Mouse (Mus musculus) heart, adult 2 months (tissue): ENCODE data around the gene Odf3. TPM values are rescaled to one million over a fixed set of nuclear protein-coding genes. Genes with fewer than 3 reads are reported as not detected.

Experiments used
- DNase-seq, 2 experiments: peaks; one replicate each; pipeline ENCODE4 v3.0.0; 2021
- H3K27ac ChIP-seq: fragments of 200-600 bp; 2 replicates; pipeline ENCODE4 v1.8.1; 2022
- H3K27me3 ChIP-seq: fragments of 200-500 bp; 2 replicates; pipeline ENCODE4 v1.6.1; 2012; ENCODE audit warnings: mild to moderate bottlenecking, low read length, inconsistent platforms, mixed read lengths; ENCODE audit not compliant: control insufficient read depth, insufficient read depth
- H3K36me3 ChIP-seq: fragments of 200-500 bp; 2 replicates; pipeline ENCODE4 v1.6.1; 2012; ENCODE audit warnings: low read length, inconsistent platforms; ENCODE audit not compliant: control insufficient read depth, insufficient read depth
- H3K4me1 ChIP-seq: fragments of 200-500 bp; 2 replicates; pipeline ENCODE4 v1.6.1; 2011; ENCODE audit warnings: low read length; ENCODE audit not compliant: control insufficient read depth, insufficient read depth
- H3K4me3 ChIP-seq: fragments of 200-600 bp; 2 replicates; pipeline ENCODE4 v1.8.1; 2022
- H3K79me2 ChIP-seq: fragments of 200-500 bp; replicated peaks from 2 replicates; pipeline ENCODE4 v1.6.1; 2012; ENCODE audit warnings: mild to moderate bottlenecking, inconsistent platforms, low read length, moderate library complexity, mixed read lengths; ENCODE audit not compliant: control insufficient read depth, insufficient read depth
- H3K9ac ChIP-seq: fragments of 200-500 bp; 2 replicates; pipeline ENCODE4 v1.6.1; 2012; ENCODE audit warnings: low read depth, mild to moderate bottlenecking, control low read depth, inconsistent platforms, low read length, mixed read lengths
- CTCF ChIP-seq: fragments of 200-600 bp; IDR thresholded peaks from 2 replicates; pipeline ENCODE4 v1.8.1; 2022; ENCODE audit warnings: antibody characterized with exemption, mild to moderate bottlenecking, moderate library complexity
- EP300 ChIP-seq: fragments of 200-500 bp; IDR thresholded peaks from 2 replicates; pipeline ENCODE4 v1.6.1; 2011; ENCODE audit warnings: low read depth, low read length, control low read depth; ENCODE audit not compliant: insufficient read depth
- POLR2A ChIP-seq: fragments of 200-500 bp; IDR thresholded peaks from 2 replicates; pipeline ENCODE4 v1.6.1; 2011; ENCODE audit warnings: mild to moderate bottlenecking, low read depth, low read length, control low read depth; ENCODE audit not compliant: insufficient read depth
- WGBS: fragments of 180-500 bp; shearing (Covaris S2); methylation state at CpG from one replicate; pipeline ENCODE4 v1.1.7; 2018; 5-methylcytosine and 5-hydroxymethylcytosine counted together
- intact Hi-C: fragments of 180-260 bp; cut with DNase I; formaldehyde crosslinking; loops from one replicate; pipeline ENCODE4 v1.15.1; 2025
- polyA plus RNA-seq: library from polyadenylated mRNA; depleted of rRNA; stranded (reverse); fragments of >200 nt; gene quantifications from 2 replicates; pipeline ENCODE4 v1.2.3, GENCODE M21; 2012
- total RNA-seq, 2 experiments: library from RNA; stranded (reverse); gene quantifications; 2 replicates each; pipeline ENCODE4 v1.2.3; 2021

Gene Odf3
- total and polyA plus RNA-seq, 3 experiments: 0.25 TPM; not detected in 2

GRCm38 (mm10) chr7:140812850-140813249 is 34.8 kb upstream of the Odf3 start:
- no peaks in the 10 kb centered on the region for H3K4me1 ChIP-seq
- WGBS: 73% methylated on average over 12 of the region's 12 CpGs
- H3K79me2 ChIP-seq: no peaks in the 10 kb centered on the region
- no peak overlapping the region for H3K27ac ChIP-seq
- H3K36me3 ChIP-seq: no peaks in the 10 kb centered on the region
- H3K27me3 ChIP-seq: no peaks in the 10 kb centered on the region
- H3K9ac ChIP-seq: no peak overlapping the region
- intact Hi-C loops: no loop called here
- DNase-seq: no peak
- H3K4me3 ChIP-seq: no peak overlapping the region
- TF ChIP-seq EP300: no peak
- TF ChIP-seq CTCF: no peak
- no peak for TF ChIP-seq POLR2A

GRCm38 (mm10) chr7:140820173-140820572 is 27.4 kb upstream of the Odf3 start:
- intact Hi-C loops: no loop called here
- TF ChIP-seq EP300: no peak
- no peak for TF ChIP-seq CTCF
- no peak for TF ChIP-seq POLR2A
- H3K79me2 ChIP-seq: no peaks in the 10 kb centered on the region
- no peak overlapping the region for H3K9ac ChIP-seq
- WGBS: 61% methylated on average over 4 of the region's 4 CpGs
- H3K4me3 ChIP-seq: no peak overlapping the region
- H3K4me1 ChIP-seq: peaks cover 2% of the 10 kb centered on the region; the same call in 1 of the 2 replicates
- H3K27me3 ChIP-seq: no peaks in the 10 kb centered on the region
- no peaks in the 10 kb centered on the region for H3K36me3 ChIP-seq
- no peak for DNase-seq
- no peak overlapping the region for H3K27ac ChIP-seq

GRCm38 (mm10) chr7:140821305-140821652 is 26.3 kb upstream of the Odf3 start:
- no peak overlapping the region for H3K9ac ChIP-seq
- 43% methylated on average over 5 of the region's 5 CpGs for WGBS

GRCm38 (mm10) chr7:140821653-140822329 is 25.8 kb upstream of the Odf3 start, which contains the start of gene Zfp941:
TSS of gene Zfp941 (minus strand) at chr7:140822178.
- WGBS: 3% methylated on average over 21 of the region's 21 CpGs
- Histone ChIP-seq H3K27me3 (no peaks in the 10 kb centered on the region), H3K4me1 (peaks cover 2% of the 10 kb centered on the region; the same call in 1 of the 2 replicates), H3K36me3 (no peaks in the 10 kb centered on the region), H3K4me3 (peak within 1 kb of the TSS; percentile 27; the same call in 1 of the 2 replicates), H3K9ac (peak within 1 kb of the TSS; percentile 33), H3K27ac (no peak within 1 kb of the TSS), H3K79me2 (no peaks in the 10 kb centered on the region)
- TF ChIP-seq EP300 (no peak), POLR2A (no peak), CTCF (no peak)
- intact Hi-C loops: no loop called here
- no peak for DNase-seq

More at GRCm38 (mm10) chr7:140821305-140821652, 26.3 kb upstream of the Odf3 start:
- H3K79me2 ChIP-seq: no peaks in the 10 kb centered on the region
- no peak for TF ChIP-seq CTCF
- H3K4me3 ChIP-seq: no peak overlapping the region; the same call in 1 of the 2 replicates
- intact Hi-C loops: no loop called here
- DNase-seq: no peak
- H3K4me1 ChIP-seq: peaks cover 2% of the 10 kb centered on the region; the same call in 1 of the 2 replicates
- H3K27me3 ChIP-seq: no peaks in the 10 kb centered on the region
- no peaks in the 10 kb centered on the region for H3K36me3 ChIP-seq
- no peak overlapping the region for H3K27ac ChIP-seq

GRCm38 (mm10) chr7:140822731-140823130 is 24.9 kb upstream of the Odf3 start:
- Histone ChIP-seq H3K27me3 (no peaks in the 10 kb centered on the region), H3K79me2 (no peaks in the 10 kb centered on the region), H3K36me3 (no peaks in the 10 kb centered on the region), H3K27ac (no peak overlapping the region), H3K9ac (no peak overlapping the region), H3K4me1 (peaks cover 2% of the 10 kb centered on the region; the same call in 1 of the 2 replicates), H3K4me3 (no peak overlapping the region)
- TF ChIP-seq EP300: no peak
- no peak for DNase-seq
- WGBS: 91% methylated on average over 4 of the region's 4 CpGs
- intact Hi-C loops: no loop called here

GRCm38 (mm10) chr7:140828171-140828881 is 19.3 kb upstream of the Odf3 start:
- Histone ChIP-seq H3K27me3 (no peaks in the 10 kb centered on the region), H3K4me1 (no peaks in the 10 kb centered on the region; the same call in 1 of the 2 replicates), H3K4me3 (no peak overlapping the region), H3K79me2 (no peaks in the 10 kb centered on the region), H3K27ac (no peak overlapping the region), H3K9ac (no peak overlapping the region), H3K36me3 (no peaks in the 10 kb centered on the region)
- WGBS: 15% methylated on average over 8 of the region's 8 CpGs
- intact Hi-C loops: loop anchor here (5.0 kb wide), 1 partner anchor 751 kb away; no protein-coding TSS in a partner anchor
- no peak for DNase-seq
- TF ChIP-seq POLR2A: no peak
- TF ChIP-seq CTCF: peak; percentile 59
- TF ChIP-seq EP300: no peak
